Mouse (Mus musculus) stomach, postnatal 0 days (tissue): ENCODE data around the gene Dtnbp1. TPM values are rescaled to one million over a fixed set of nuclear protein-coding genes. Genes with fewer than 3 reads are reported as not detected.

Experiments
- ATAC-seq: fragments of 200-750 bp; cut with Nextera tagmentation; 2 replicates; pipeline ENCODE4 v1.8.0; 2017; ENCODE audit not compliant: low FRiP score, low TSS enrichment
- DNase-seq: peaks from one replicate; pipeline ENCODE4 v3.0.0-alpha.2; 2016; ENCODE audit warnings: low spot score
- H3K27ac ChIP-seq: fragments of 300-500 bp; sonication (generic); replicated peaks from 2 replicates; pipeline ENCODE4 v1.5.1; 2014; ENCODE audit warnings: mild to moderate bottlenecking, control low read depth
- H3K27me3 ChIP-seq: fragments of 300-500 bp; sonication (generic); 2 replicates; pipeline ENCODE4 v1.6.1; 2014; ENCODE audit warnings: low read length; ENCODE audit not compliant: control insufficient read depth, insufficient read depth
- H3K36me3 ChIP-seq: fragments of 300-500 bp; sonication (generic); 2 replicates; pipeline ENCODE4 v1.6.1; 2014; ENCODE audit warnings: low read length, mixed read lengths; ENCODE audit not compliant: control insufficient read depth, insufficient read depth
- H3K4me1 ChIP-seq: fragments of 300-500 bp; sonication (generic); replicated peaks from 2 replicates; pipeline ENCODE4 v1.6.1; 2014; ENCODE audit warnings: antibody characterized with exemption; ENCODE audit not compliant: control insufficient read depth, insufficient read depth
- H3K4me2 ChIP-seq: fragments of 300-500 bp; sonication (generic); replicated peaks from 2 replicates; pipeline ENCODE4 v1.6.1; 2014; ENCODE audit warnings: low read depth, mild to moderate bottlenecking, control low read depth, moderate library complexity
- H3K4me3 ChIP-seq: fragments of 300-500 bp; sonication (generic); 2 replicates; pipeline ENCODE4 v1.5.1; 2014; ENCODE audit warnings: low read depth, low read length, control low read depth
- H3K9ac ChIP-seq: fragments of 300-500 bp; sonication (generic); 2 replicates; pipeline ENCODE4 v1.6.1; 2014; ENCODE audit warnings: mild to moderate bottlenecking, low read length, control low read depth, mixed read lengths
- H3K9me3 ChIP-seq: fragments of 300-500 bp; sonication (generic); 2 replicates; pipeline ENCODE4 v1.6.1; 2016; ENCODE audit warnings: low read length; ENCODE audit not compliant: control insufficient read depth
- CTCF ChIP-seq: IDR thresholded peaks from 2 replicates; pipeline ENCODE4 v1.5.1; 2016; ENCODE audit warnings: antibody characterized with exemption, low read depth, mild to moderate bottlenecking, moderate library complexity
- EP300 ChIP-seq: optimal IDR thresholded peaks from 2 replicates; pipeline ENCODE3; 2016; ENCODE audit warnings: antibody characterized with exemption
- WGBS: fragments of 180-500 bp; shearing (Covaris S2); extraction: QIAGEN DNeasy Blood & Tissue Kit; methylation state at CpG from one replicate; pipeline ENCODE4 v1.1.7; 2014; 5-methylcytosine and 5-hydroxymethylcytosine counted together
- polyA plus RNA-seq: library from polyadenylated mRNA; unstranded; fragments of >200 nt; fragmentation: Nextera tagmentation; extraction: Ambion mirVana; gene quantifications from 2 replicates; pipeline ENCODE4 v1.2.1, GENCODE M21; 2015

The Dtnbp1 gene
- polyA plus RNA-seq, 1 experiment from 2014 or later = 47.7 TPM

DNA sequence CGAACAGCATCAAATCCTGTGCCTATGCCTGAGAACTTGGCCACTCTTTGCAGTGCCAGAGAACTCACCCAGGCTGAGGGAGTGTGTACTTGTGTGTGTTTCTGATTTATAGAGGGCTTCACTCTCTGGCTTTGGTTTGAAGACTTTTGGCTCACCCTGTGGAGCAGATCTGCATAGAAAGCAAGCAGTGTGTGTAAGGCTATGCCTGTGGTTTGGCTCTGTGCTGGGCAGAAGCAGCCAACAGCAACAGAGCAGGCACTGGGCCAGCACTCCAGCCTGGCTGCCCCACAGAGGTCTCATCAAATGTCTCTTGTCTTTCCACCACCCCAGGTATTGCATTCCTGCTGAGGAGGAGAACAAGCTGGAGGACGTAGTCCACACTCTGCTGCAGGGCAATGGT is 89.1 kb downstream of the Dtnbp1 start:
- DNase-seq = no peak
- H3K36me3 ChIP-seq = peaks cover 17% of the 10 kb centered on the region
- no peak overlapping the region for H3K4me3 ChIP-seq
- H3K4me2 ChIP-seq = no peak overlapping the region
- H3K27me3 ChIP-seq = no peaks in the 10 kb centered on the region
- 60% methylated on average over 2 of the region's 2 CpGs for WGBS
- H3K27ac ChIP-seq = no peak overlapping the region
- no peaks in the 10 kb centered on the region for H3K4me1 ChIP-seq
- no peak overlapping the region for H3K9ac ChIP-seq
- no peak for ATAC-seq
- no peaks in the 10 kb centered on the region for H3K9me3 ChIP-seq
- TF ChIP-seq CTCF (no peak), EP300 (no peak)

DNA sequence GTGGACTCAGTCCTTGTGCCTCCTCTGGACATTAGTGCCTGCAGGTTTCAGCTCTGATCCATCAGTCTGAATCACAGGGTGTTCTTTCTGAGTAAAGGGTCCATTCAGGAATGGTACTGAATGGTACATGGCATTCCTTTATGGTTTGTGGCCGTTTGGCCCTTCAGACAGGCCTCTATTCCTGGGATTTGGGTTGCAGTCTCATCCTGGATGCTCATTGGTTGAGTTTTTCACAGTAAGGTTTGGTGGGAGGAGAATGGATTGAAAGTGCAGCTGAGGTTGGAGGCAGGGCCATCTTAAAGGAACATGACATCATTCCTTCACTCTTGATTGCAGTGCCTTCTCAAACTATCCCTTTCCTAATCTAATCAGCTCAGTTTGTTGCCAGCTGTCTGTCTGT is 93.2 kb downstream of the Dtnbp1 start:
- H3K9ac ChIP-seq = no peak overlapping the region
- no peaks in the 10 kb centered on the region for H3K27me3 ChIP-seq
- H3K4me3 ChIP-seq = no peak overlapping the region
- no peak overlapping the region for H3K27ac ChIP-seq
- no peaks in the 10 kb centered on the region; the same call in 1 of the 2 replicates for H3K4me1 ChIP-seq
- 38% methylated on average over 1 of the region's 1 CpGs for WGBS
- no peak for TF ChIP-seq CTCF
- no peaks in the 10 kb centered on the region for H3K9me3 ChIP-seq
- no peak for DNase-seq
- peaks cover 9% of the 10 kb centered on the region; the same call in 1 of the 2 replicates for H3K36me3 ChIP-seq
- no peak overlapping the region for H3K4me2 ChIP-seq
- no peak for ATAC-seq

DNA sequence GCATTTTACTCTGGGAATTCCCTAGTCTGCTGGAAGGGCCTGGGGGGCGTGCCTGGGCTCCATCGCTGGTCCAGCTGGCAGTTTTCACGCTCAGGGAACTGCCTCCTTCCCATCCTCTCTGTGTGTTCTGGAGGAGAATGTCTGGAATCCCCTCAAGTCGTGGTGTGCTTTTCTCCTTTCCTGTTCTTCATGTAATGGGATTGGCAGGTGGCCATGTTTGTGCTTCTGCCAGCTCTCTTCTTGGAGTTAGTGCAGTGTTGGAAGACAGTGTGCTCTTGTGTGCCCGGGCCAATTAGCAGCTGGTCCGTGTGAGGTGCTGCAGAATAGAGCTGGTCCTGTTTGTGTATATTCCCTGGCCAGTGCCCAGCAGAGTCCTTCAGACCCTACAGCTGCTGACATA is 94.2 kb downstream of the Dtnbp1 start:
- Histone ChIP-seq H3K9ac (no peak overlapping the region), H3K36me3 (peaks cover 5% of the 10 kb centered on the region; the same call in 1 of the 2 replicates), H3K27me3 (no peaks in the 10 kb centered on the region), H3K9me3 (no peaks in the 10 kb centered on the region), H3K4me3 (no peak overlapping the region), H3K4me1 (no peaks in the 10 kb centered on the region; the same call in 1 of the 2 replicates), H3K27ac (no peak overlapping the region), H3K4me2 (no peak overlapping the region)
- DNase-seq (peak; percentile 70), ATAC-seq (peak; percentile 88)
- 31% methylated on average over 6 of the region's 6 CpGs for WGBS
- no peak for TF ChIP-seq EP300
- TF ChIP-seq CTCF = 0 out of 2 replicates have a peak, but pooled peaks have one; percentile 4

DNA sequence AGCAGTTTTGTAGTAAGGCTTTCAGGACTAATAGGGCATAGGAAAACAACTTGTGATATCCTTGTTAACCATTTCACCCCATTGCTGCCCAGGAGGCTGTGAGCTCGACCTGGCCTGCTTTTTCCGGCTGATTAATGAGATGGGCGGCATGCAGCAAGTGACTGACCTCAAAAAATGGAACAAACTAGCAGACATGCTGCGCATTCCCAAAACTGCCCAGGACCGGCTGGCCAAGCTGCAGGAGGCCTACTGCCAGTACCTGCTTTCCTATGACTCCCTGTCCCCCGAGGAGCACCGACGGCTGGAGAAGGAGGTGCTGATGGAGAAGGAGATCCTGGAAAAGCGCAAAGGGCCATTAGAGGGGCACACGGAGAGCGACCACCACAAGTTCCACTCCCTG is 95.8 kb downstream of the Dtnbp1 start:
- Histone ChIP-seq H3K36me3 (peaks cover 6% of the 10 kb centered on the region; the same call in 1 of the 2 replicates), H3K27me3 (no peaks in the 10 kb centered on the region), H3K4me1 (no peaks in the 10 kb centered on the region; the same call in 1 of the 2 replicates), H3K4me2 (no peak overlapping the region), H3K27ac (no peak overlapping the region), H3K9me3 (no peaks in the 10 kb centered on the region), H3K4me3 (no peak overlapping the region), H3K9ac (no peak overlapping the region)
- TF ChIP-seq EP300 = no peak
- TF ChIP-seq CTCF = no peak
- DNase-seq (no peak), ATAC-seq (no peak)
- 88% methylated on average over 11 of the region's 11 CpGs for WGBS

DNA sequence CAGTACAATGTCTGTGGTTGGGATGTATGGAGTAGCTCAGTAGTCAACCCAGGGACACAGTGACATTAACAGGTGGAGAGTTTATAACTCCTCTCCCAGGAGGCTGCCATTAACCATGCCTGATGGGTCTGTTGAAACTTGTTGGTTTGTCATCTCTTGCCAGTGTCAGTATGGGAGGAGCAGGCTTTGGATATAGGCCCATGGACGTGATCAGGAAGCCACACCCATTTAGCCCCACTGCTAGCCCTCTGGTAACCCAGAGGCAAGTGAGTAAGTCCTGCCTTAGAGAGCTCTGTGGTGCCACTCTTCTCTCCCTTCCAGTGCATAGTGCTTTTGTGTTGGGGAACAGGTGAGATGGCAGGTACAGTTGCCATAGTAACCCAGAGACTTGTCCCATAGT is 97.7 kb downstream of the Dtnbp1 start:
- ATAC-seq (no peak), DNase-seq (no peak)
- no peak overlapping the region for H3K4me3 ChIP-seq
- H3K4me1 ChIP-seq = no peaks in the 10 kb centered on the region; the same call in 1 of the 2 replicates
- H3K27me3 ChIP-seq = no peaks in the 10 kb centered on the region
- 50% methylated on average over 1 of the region's 1 CpGs for WGBS
- no peak overlapping the region for H3K27ac ChIP-seq
- TF ChIP-seq CTCF = no peak
- TF ChIP-seq EP300 = no peak
- peaks cover 6% of the 10 kb centered on the region; the same call in 1 of the 2 replicates for H3K36me3 ChIP-seq
- H3K9ac ChIP-seq = no peak overlapping the region
- H3K4me2 ChIP-seq = no peak overlapping the region
- H3K9me3 ChIP-seq = no peaks in the 10 kb centered on the region

DNA sequence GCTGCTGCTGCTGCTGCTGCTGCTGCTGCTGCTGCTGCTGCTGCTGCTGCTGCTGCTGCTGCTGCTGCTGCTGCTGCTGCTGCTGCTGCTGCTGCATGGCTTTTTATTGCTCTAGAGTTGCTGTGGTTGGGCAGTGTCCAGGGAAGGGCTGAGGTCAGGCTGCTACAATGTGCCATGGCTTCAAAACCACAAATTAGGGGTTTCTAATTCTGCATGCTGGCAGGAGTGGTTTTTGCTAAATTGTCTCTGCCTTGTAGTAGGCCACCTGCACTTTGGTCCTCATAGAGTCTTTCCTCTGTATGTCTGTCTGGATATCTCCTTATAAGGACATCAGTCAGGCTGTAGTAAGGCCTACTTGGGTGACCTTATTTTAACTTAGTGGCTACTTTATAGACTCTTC is 98.5 kb downstream of the Dtnbp1 start:
- Histone ChIP-seq H3K9me3 (no peaks in the 10 kb centered on the region), H3K4me1 (no peaks in the 10 kb centered on the region; the same call in 1 of the 2 replicates), H3K4me2 (no peak overlapping the region), H3K9ac (no peak overlapping the region), H3K4me3 (no peak overlapping the region), H3K36me3 (peaks cover 6% of the 10 kb centered on the region; the same call in 1 of the 2 replicates), H3K27me3 (no peaks in the 10 kb centered on the region), H3K27ac (no peak overlapping the region)
- no peak for TF ChIP-seq CTCF
- no peak for TF ChIP-seq EP300
- ATAC-seq (no peak), DNase-seq (no peak)
